Mouse (Mus musculus) C2C12 (cell line): ENCODE results near the gene Slc11a2. TPM values are rescaled to one million over a fixed set of nuclear protein-coding genes. Genes with fewer than 3 reads are reported as not detected.
A peak's percentile ranks its signal among the peaks of the same experiment; 100 is the strongest.

ENCODE experiments used
- H3K27me3 ChIP-seq: one replicate; pipeline ENCODE4 v1.6.1; 2011; ENCODE audit not compliant: control insufficient read depth, insufficient read depth, insufficient read length
- H3K36me3 ChIP-seq: one replicate; pipeline ENCODE4 v1.6.1; 2011; ENCODE audit not compliant: control insufficient read depth, insufficient read depth
- H3K4me3 ChIP-seq: one replicate; pipeline ENCODE4 v1.5.1; 2011; ENCODE audit warnings: mild to moderate bottlenecking, control low read depth; ENCODE audit not compliant: poor library complexity, insufficient read depth, severe bottlenecking
- H3K79me2 ChIP-seq: one replicate; pipeline ENCODE4 v1.6.1; 2011; ENCODE audit not compliant: control insufficient read depth, insufficient read depth
- H3K79me3 ChIP-seq: one replicate; pipeline ENCODE4 v1.6.1; 2011; ENCODE audit warnings: low read depth, control low read depth
- H3ac ChIP-seq: one replicate; pipeline ENCODE3; 2011; ENCODE audit warnings: low read depth; ENCODE audit not compliant: control insufficient read depth, insufficient read length
- CEBPB ChIP-seq: IDR thresholded peaks from one replicate; pipeline ENCODE4 v1.6.1; 2011; ENCODE audit warnings: low read depth, mild to moderate bottlenecking, control low read depth, moderate library complexity
- CTCF ChIP-seq: IDR thresholded peaks from one replicate; pipeline ENCODE4 v1.5.1; 2011; ENCODE audit not compliant: control insufficient read depth, insufficient read depth, insufficient read length
- FOSL1 ChIP-seq: IDR thresholded peaks from one replicate; pipeline ENCODE4 v1.8.0; 2011; ENCODE audit warnings: mild to moderate bottlenecking, low read length; ENCODE audit not compliant: poor library complexity, insufficient read depth, severe bottlenecking
- MAX ChIP-seq: IDR thresholded peaks from one replicate; pipeline ENCODE4 v1.6.1; 2011; ENCODE audit warnings: mild to moderate bottlenecking, control low read depth
- MYOD1 ChIP-seq: IDR thresholded peaks from one replicate; pipeline ENCODE4 v1.6.1; 2011; ENCODE audit warnings: low read depth; ENCODE audit not compliant: control insufficient read depth, insufficient read length
- MYOG ChIP-seq: IDR thresholded peaks from one replicate; pipeline ENCODE4 v1.6.1; 2011; ENCODE audit not compliant: control insufficient read depth, insufficient read length; ENCODE audit errors: extremely low read depth
- USF1 ChIP-seq: IDR thresholded peaks from one replicate; pipeline ENCODE4 v1.6.1; 2011; ENCODE audit warnings: low read depth, mild to moderate bottlenecking, control low read depth, moderate library complexity
- polyA plus RNA-seq: library from polyadenylated mRNA; unstranded; fragments of >200 nt; fragmentation: generic; extraction: Trizol; gene quantifications from one replicate; pipeline ENCODE4 v1.2.1, GENCODE M21; 2012; ENCODE audit warnings: missing spikeins

Slc11a2 gene
- polyA plus RNA-seq, 1 experiment, result 34.3 TPM

DNA sequence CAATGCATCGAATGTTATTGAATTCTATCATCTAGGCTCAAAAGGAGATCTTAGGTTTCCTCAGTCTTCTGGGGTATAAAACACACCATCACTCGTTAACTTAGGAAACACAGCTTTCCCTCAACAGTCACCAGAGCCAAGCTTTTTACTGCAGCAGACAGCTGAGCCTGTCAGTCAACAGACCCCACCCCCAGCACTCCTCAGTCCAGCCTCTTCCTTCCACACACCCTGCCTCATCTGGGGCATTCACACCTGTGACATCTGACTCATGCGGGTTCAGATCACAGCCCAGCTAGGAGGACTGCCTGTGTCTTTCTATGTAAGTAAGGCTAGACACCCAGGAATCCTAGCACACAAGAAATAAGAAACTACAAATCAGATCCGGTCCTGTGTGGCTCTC, 10.9 kb downstream of the Slc11a2 start:
- Histone ChIP-seq H3ac (no peak overlapping the region), H3K79me3 (peaks cover 51% of the 10 kb centered on the region), H3K36me3 (peaks cover 15% of the 10 kb centered on the region), H3K79me2 (peaks cover 92% of the 10 kb centered on the region), H3K4me3 (no peak overlapping the region), H3K27me3 (no peaks in the 10 kb centered on the region)
- TF ChIP-seq MYOD1 (peak; percentile 100), CEBPB (no peak)

- peaks cover 45% of the 10 kb centered on the region for H3K79me3 ChIP-seq
- no peaks in the 10 kb centered on the region for H3K27me3 ChIP-seq
- H3ac ChIP-seq, result no peak overlapping the region
- H3K4me3 ChIP-seq, result no peak overlapping the region
- H3K79me2 ChIP-seq, result peaks cover 85% of the 10 kb centered on the region
- no peak for TF ChIP-seq MYOG
- TF ChIP-seq FOSL1, result no peak
- no peak for TF ChIP-seq MYOD1
- TF ChIP-seq CTCF, result no peak
- no peak for TF ChIP-seq CEBPB
- no peak for TF ChIP-seq MAX
- no peak for TF ChIP-seq USF1
- H3K36me3 ChIP-seq, result peaks cover 17% of the 10 kb centered on the region
Observed at GRCm38 (mm10) chr15:100413306-100413705, 11.6 kb downstream of the Slc11a2 start.

DNA sequence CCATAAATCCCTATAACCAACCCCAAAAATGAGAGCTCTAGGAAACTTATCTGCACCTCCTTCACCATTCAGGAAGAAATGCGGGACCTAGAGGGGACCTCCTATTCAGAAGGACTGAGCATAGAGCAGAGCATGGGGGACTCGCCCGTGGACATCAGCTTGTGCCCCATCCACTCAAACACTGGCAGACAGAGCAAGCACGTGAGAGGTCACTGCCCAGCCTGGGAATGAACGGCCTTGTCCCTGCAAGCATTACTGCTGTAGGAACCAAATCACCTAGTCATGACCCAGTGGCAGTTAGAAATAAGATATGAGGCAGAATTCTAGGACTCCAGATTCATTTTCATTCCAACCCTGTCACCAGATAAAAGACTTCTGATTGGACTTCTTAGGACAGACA, 13.1 kb downstream of the Slc11a2 start:
- peaks cover 17% of the 10 kb centered on the region for H3K36me3 ChIP-seq
- no peak for TF ChIP-seq CEBPB
- no peak for TF ChIP-seq MYOG
- TF ChIP-seq MAX, result no peak
- no peak for TF ChIP-seq FOSL1
- TF ChIP-seq CTCF, result no peak
- TF ChIP-seq USF1, result no peak
- TF ChIP-seq MYOD1, result no peak
- H3K4me3 ChIP-seq, result no peak overlapping the region
- no peak overlapping the region for H3ac ChIP-seq
- peaks cover 70% of the 10 kb centered on the region for H3K79me2 ChIP-seq
- peaks cover 31% of the 10 kb centered on the region for H3K79me3 ChIP-seq
- H3K27me3 ChIP-seq, result no peaks in the 10 kb centered on the region

GRCm38 (mm10) chr15:100410918-100411672, 13.8 kb downstream of the Slc11a2 start:
- TF ChIP-seq MYOG (no peak), MAX (peak; percentile 44)
- H3K4me3 ChIP-seq, result no peak overlapping the region
- H3K79me2 ChIP-seq, result peaks cover 63% of the 10 kb centered on the region
- no peak overlapping the region for H3ac ChIP-seq
- H3K79me3 ChIP-seq, result peaks cover 31% of the 10 kb centered on the region
- no peaks in the 10 kb centered on the region for H3K27me3 ChIP-seq
- peaks cover 20% of the 10 kb centered on the region for H3K36me3 ChIP-seq

DNA sequence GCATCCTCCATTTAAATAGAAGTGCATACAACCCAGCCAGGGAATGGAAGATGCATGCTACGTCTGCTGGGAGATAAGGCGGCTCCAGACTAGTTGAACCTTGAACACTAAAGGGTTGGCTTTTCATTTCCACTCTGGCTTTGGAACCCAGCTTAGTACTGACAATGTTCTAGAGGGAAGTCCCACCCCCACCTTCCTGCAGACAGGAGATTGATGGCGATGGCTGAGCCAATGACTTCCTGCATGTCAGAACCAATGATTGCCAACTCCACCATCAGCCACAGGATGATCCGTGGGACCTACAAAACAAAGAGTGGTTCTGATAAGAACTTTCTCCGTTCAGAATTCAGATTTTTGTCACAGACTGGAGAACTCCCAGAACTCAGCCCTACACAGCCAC, 18.8 kb downstream of the Slc11a2 start:
- Histone ChIP-seq H3K27me3 (no peaks in the 10 kb centered on the region), H3ac (no peak overlapping the region), H3K36me3 (peaks cover 66% of the 10 kb centered on the region), H3K79me3 (peaks cover 8% of the 10 kb centered on the region), H3K79me2 (peaks cover 13% of the 10 kb centered on the region), H3K4me3 (no peak overlapping the region)
- TF ChIP-seq CEBPB (no peak), MYOD1 (no peak), MYOG (no peak), FOSL1 (no peak), MAX (no peak), USF1 (no peak), CTCF (no peak)

DNA sequence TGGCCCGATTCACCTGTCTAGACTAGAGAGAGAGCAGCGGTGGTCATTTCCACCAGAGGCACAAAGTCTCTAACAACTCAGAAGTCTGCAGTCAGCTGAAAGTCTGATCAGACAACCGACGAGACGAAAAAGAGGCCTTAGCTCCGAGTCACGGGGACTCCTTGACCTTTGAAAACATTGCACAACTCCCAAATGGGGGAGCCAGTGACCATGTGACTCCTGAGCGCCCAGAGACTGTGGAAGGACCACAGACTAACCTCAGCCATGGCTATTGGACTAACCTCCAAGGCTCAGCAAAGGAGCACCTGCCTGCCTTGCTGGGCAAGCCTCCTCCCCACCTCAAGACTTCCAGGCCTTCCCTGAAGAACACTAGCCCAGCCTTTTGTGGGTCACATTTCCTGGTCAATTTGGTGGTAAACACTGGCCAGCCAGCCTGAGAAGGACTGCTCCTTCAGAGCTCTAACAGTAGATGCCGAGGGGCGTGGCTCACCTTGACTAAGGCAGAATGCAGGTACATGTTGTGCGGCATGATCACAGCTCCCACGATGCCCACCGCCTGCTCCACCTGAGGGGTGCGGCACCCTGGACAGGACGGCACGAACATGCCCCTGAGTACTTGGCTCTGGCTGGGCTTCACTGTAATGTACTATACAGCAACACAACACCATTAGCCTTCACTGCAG, 21.4 kb downstream of the Slc11a2 start:
- Histone ChIP-seq H3K27me3 (no peaks in the 10 kb centered on the region), H3ac (no peak overlapping the region), H3K79me2 (no peaks in the 10 kb centered on the region), H3K36me3 (peaks cover 83% of the 10 kb centered on the region), H3K4me3 (no peak overlapping the region), H3K79me3 (no peaks in the 10 kb centered on the region)
- no peak for TF ChIP-seq CEBPB
- TF ChIP-seq FOSL1, result no peak
- TF ChIP-seq MYOG, result no peak
- TF ChIP-seq CTCF, result no peak
- TF ChIP-seq USF1, result no peak
- no peak for TF ChIP-seq MAX
- no peak for TF ChIP-seq MYOD1
